Mouse (Mus musculus) heart, postnatal 14 days (tissue): ENCODE data around the gene Tufm. TPM values are rescaled to one million over a fixed set of nuclear protein-coding genes. Genes with fewer than 3 reads are reported as not detected.
"Not testable (repeated sequence)": the region's sequence is repeated elsewhere in the genome, so short reads cannot be mapped to it uniquely, and the experiment has no call there.

Experiments
- DNase-seq, 2 experiments: peaks; one replicate each; pipeline ENCODE4 v3.0.0; 2021 to 2022
- intact Hi-C: fragments of 180-260 bp; cut with DNase I; formaldehyde crosslinking; loops from one replicate; pipeline ENCODE4 v1.15.1; 2025
- total RNA-seq, 2 experiments: library from RNA; stranded (reverse); gene quantifications; 2 replicates each; pipeline ENCODE4 v1.2.3; 2021

The Tufm gene
- total RNA-seq, 2 experiments from 2014 or later, result 291 to 309 TPM

- peak; percentile 32 to 59 for DNase-seq
- intact Hi-C loops, result loop anchor here (5.0 kb wide), 1 partner anchor 68 kb away; the partner anchor contains the start of gene Nfatc2ip
These were observed 22.3 kb upstream of the Tufm start for GRCm38 (mm10) chr7:126464836-126465235.

- intact Hi-C loops, result loop anchor here (5.0 kb wide), 1 partner anchor 68 kb away; the partner anchor contains the start of gene Nfatc2ip
- DNase-seq, result peak in 1 of 2 experiments; percentile 45
These were observed 21.7 kb upstream of the Tufm start for GRCm38 (mm10) chr7:126465246-126466030.

- intact Hi-C loops, result loop anchor here (5.0 kb wide), 1 partner anchor 69 kb away; the partner anchor contains the start of gene Nfatc2ip
- no peak for DNase-seq
These were observed 21.0 kb upstream of the Tufm start for GRCm38 (mm10) chr7:126466116-126466515.

- no peak for DNase-seq
- intact Hi-C loops, result loop anchor here (5.0 kb wide), 1 partner anchor 69 kb away; the partner anchor contains the start of gene Nfatc2ip
These were observed 20.5 kb upstream of the Tufm start for GRCm38 (mm10) chr7:126466707-126467106.

- intact Hi-C loops, result loop anchor here (5.0 kb wide), 1 partner anchor 70 kb away; the partner anchor contains the start of gene Nfatc2ip
- peak; percentile 44 to 69 for DNase-seq
These were observed 19.9 kb upstream of the Tufm start for GRCm38 (mm10) chr7:126467271-126467670.

- DNase-seq, result no peak
- intact Hi-C loops, result loop anchor here (5.0 kb wide), 1 partner anchor 71 kb away; the partner anchor contains the start of gene Nfatc2ip
These were observed 19.1 kb upstream of the Tufm start for GRCm38 (mm10) chr7:126467834-126468627.

- intact Hi-C loops, result loop anchor here (5.0 kb wide), 1 partner anchor 33 kb away; no protein-coding TSS in a partner anchor
- no peak for DNase-seq
These were observed 17.1 kb upstream of the Tufm start for GRCm38 (mm10) chr7:126470077-126470476.

- intact Hi-C loops, result loop anchor here (5.0 kb wide), 1 partner anchor 34 kb away; no protein-coding TSS in a partner anchor
These were observed 15.8 kb upstream of the Tufm start for GRCm38 (mm10) chr7:126471361-126471760.

GRCm38 (mm10) chr7:126471853-126472252, 15.3 kb upstream of the Tufm start:
- no peak for DNase-seq
- intact Hi-C loops, result loop anchor here (5.0 kb wide), 1 partner anchor 35 kb away; no protein-coding TSS in a partner anchor

More at GRCm38 (mm10) chr7:126471361-126471760, 15.8 kb upstream of the Tufm start:
- DNase-seq, result no peak

GRCm38 (mm10) chr7:126472306-126472705, 14.9 kb upstream of the Tufm start:
- no peak for DNase-seq
- intact Hi-C loops, result loop anchor here (5.0 kb wide), 1 partner anchor 35 kb away; no protein-coding TSS in a partner anchor

GRCm38 (mm10) chr7:126472713-126473112, 14.4 kb upstream of the Tufm start:
- intact Hi-C loops, result loop anchor here (5.0 kb wide), 1 partner anchor 35 kb away; no protein-coding TSS in a partner anchor

GRCm38 (mm10) chr7:126473470-126474086, 13.6 kb upstream of the Tufm start:
- intact Hi-C loops, result loop anchor here (5.0 kb wide), 1 partner anchor 36 kb away; no protein-coding TSS in a partner anchor
- no peak for DNase-seq

More at GRCm38 (mm10) chr7:126472713-126473112, 14.4 kb upstream of the Tufm start:
- no peak for DNase-seq

- intact Hi-C loops, result loop anchor here (5.0 kb wide), 1 partner anchor 37 kb away; no protein-coding TSS in a partner anchor
- DNase-seq, result no peak
These were observed 12.6 kb upstream of the Tufm start for GRCm38 (mm10) chr7:126474486-126474955.

GRCm38 (mm10) chr7:126474993-126475581, 12.1 kb upstream of the Tufm start, which contains the start of gene Sh2b1:
Sh2b1 (minus strand) TSS chr7:126475424.
- peak; percentile 91 for DNase-seq
- intact Hi-C loops, result loop anchor here (5.0 kb wide), 1 partner anchor 38 kb away; no protein-coding TSS in a partner anchor

GRCm38 (mm10) chr7:126481699-126482098, 5.5 kb upstream of the Tufm start:
- intact Hi-C loops, result loop anchor here (1.0 to 10.0 kb wide), 2 partner anchors 47 to 163 kb away; partner anchors contain the start of gene Sgf29
- DNase-seq, result no peak

GRCm38 (mm10) chr7:126482392-126482871, 4.7 kb upstream of the Tufm start:
- intact Hi-C loops, result loop anchor here (1.0 to 10.0 kb wide), 2 partner anchors 46 to 162 kb away; partner anchors contain the start of gene Sgf29
- peak; percentile 80 to 82 for DNase-seq

GRCm38 (mm10) chr7:126487617-126488385, 640 bp downstream of the Tufm start:
- DNase-seq, result not testable (repeated sequence)
- intact Hi-C loops, result loop anchor here (5.0 to 10.0 kb wide), 2 partner anchors 157 to 210 kb away; partner anchors contain the start of genes Bola2, Sgf29 and Slx1b

- DNase-seq, result no peak
- intact Hi-C loops, result no loop called here
These were observed 3.8 kb downstream of the Tufm start for GRCm38 (mm10) chr7:126491005-126491404.
